Mouse (Mus musculus) myocyte (in vitro differentiated cells): ENCODE results near the gene 4930467E23Rik.
"Not testable (repeated sequence)": the region's sequence is repeated elsewhere in the genome, so short reads cannot be mapped to it uniquely, and the experiment has no call there.

Experiments
- E2F4 ChIP-seq: IDR thresholded peaks from one replicate; pipeline ENCODE4 v1.6.1; 2011; ENCODE audit warnings: mild to moderate bottlenecking, control low read depth, moderate library complexity; ENCODE audit not compliant: insufficient read depth
- MAX ChIP-seq: IDR thresholded peaks from one replicate; pipeline ENCODE4 v1.6.1; 2011; ENCODE audit warnings: low read depth, mild to moderate bottlenecking, control low read depth
- MYOD1 ChIP-seq, 3 experiments: IDR thresholded peaks; one replicate each; pipeline ENCODE4 v1.6.1; 2011; ENCODE audit warnings: control low read depth in 2 of 3, low read depth in 2 of 3, mild to moderate bottlenecking in 2 of 3, moderate library complexity in 1 of 3; ENCODE audit not compliant: insufficient read length in 2 of 3, control insufficient read depth in 1 of 3
- POLR2A ChIP-seq: IDR thresholded peaks from one replicate; pipeline ENCODE4 v1.6.1; 2011; ENCODE audit warnings: low read depth, mild to moderate bottlenecking, control low read depth, moderate library complexity; ENCODE audit not compliant: insufficient read length
- POLR2AphosphoS2 ChIP-seq: IDR thresholded peaks from one replicate; pipeline ENCODE4 v1.6.1; 2011; ENCODE audit warnings: low read depth, control low read depth; ENCODE audit not compliant: insufficient read length
- REST ChIP-seq: IDR thresholded peaks from one replicate; pipeline ENCODE4 v1.6.1; 2011; ENCODE audit warnings: mild to moderate bottlenecking, control low read depth, moderate library complexity; ENCODE audit not compliant: insufficient read depth, insufficient read length
- USF1 ChIP-seq: IDR thresholded peaks from one replicate; pipeline ENCODE4 v1.6.1; 2011; ENCODE audit warnings: low read depth, mild to moderate bottlenecking, control low read depth, moderate library complexity

DNA sequence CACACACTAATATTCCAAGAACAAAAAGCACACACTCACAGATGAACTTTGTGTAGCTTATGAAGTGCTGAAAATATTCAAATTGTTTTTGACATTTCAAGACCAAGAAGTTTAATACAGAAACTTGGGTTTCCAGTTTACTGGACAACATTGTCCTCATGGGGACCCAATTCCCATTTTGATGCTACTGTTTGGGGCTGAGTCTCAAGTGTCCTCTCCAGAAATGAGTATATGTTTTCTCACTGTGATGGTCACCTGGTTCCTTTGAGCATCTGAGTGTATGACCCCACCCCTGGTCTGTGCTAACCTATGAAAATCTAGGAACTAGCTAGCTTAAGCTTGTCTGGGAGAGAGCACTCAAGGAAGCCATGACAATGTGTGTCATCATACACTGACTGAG, 20.4 kb upstream of the 4930467E23Rik start:
- TF ChIP-seq E2F4; POLR2AphosphoS2; POLR2A; REST; MYOD1 (IDR thresholded peaks at IDR 0.05; ENCODE audit: control insufficient read depth in 1 of 3, insufficient read length in 2 of 3, low read depth in 2 of 3); USF1; MAX: not testable (repeated sequence)
